Mouse (Mus musculus) kidney, embryonic 14.5 days (tissue): ENCODE data around the gene Tigd3. TPM values are rescaled to one million over a fixed set of nuclear protein-coding genes. Genes with fewer than 3 reads are reported as not detected.
"Not testable (repeated sequence)": the region's sequence is repeated elsewhere in the genome, so short reads cannot be mapped to it uniquely, and the experiment has no call there.

Experiments used
- ATAC-seq: fragments of 200-750 bp; cut with Nextera tagmentation; 2 replicates; pipeline ENCODE4 v1.8.0; 2017; ENCODE audit warnings: moderate number of reproducible peaks, mild to moderate bottlenecking, moderate TSS enrichment, moderate library complexity; ENCODE audit not compliant: low FRiP score, low TSS enrichment
- H3K27ac ChIP-seq: fragments of 300-500 bp; sonication (generic); 2 replicates; pipeline ENCODE4 v1.5.1; 2014; ENCODE audit warnings: low read depth, mild to moderate bottlenecking, low read length, moderate library complexity, mixed read lengths
- H3K27me3 ChIP-seq: fragments of 300-500 bp; sonication (generic); 2 replicates; pipeline ENCODE4 v1.6.1; 2014; ENCODE audit warnings: mild to moderate bottlenecking, low read length; ENCODE audit not compliant: control insufficient read depth, insufficient read depth
- H3K36me3 ChIP-seq: fragments of 300-500 bp; sonication (generic); 2 replicates; pipeline ENCODE4 v1.6.1; 2014; ENCODE audit warnings: low read length, mixed read lengths; ENCODE audit not compliant: control insufficient read depth, insufficient read depth
- H3K4me1 ChIP-seq: fragments of 300-500 bp; sonication (generic); 2 replicates; pipeline ENCODE4 v1.6.1; 2014; ENCODE audit warnings: low read length, mixed read lengths; ENCODE audit not compliant: control insufficient read depth, insufficient read depth
- H3K4me2 ChIP-seq: fragments of 300-500 bp; sonication (generic); replicated peaks from 2 replicates; pipeline ENCODE4 v1.6.1; 2014; ENCODE audit warnings: low read depth, mild to moderate bottlenecking, low read length
- H3K4me3 ChIP-seq: fragments of 300-500 bp; sonication (generic); 2 replicates; pipeline ENCODE4 v1.5.1; 2014; ENCODE audit warnings: mild to moderate bottlenecking, low read length
- H3K9ac ChIP-seq: fragments of 300-500 bp; sonication (generic); 2 replicates; pipeline ENCODE4 v1.6.1; 2014; ENCODE audit warnings: low read depth, mild to moderate bottlenecking, low read length, moderate library complexity
- H3K9me3 ChIP-seq: fragments of 300-500 bp; sonication (generic); 2 replicates; pipeline ENCODE4 v1.6.1; 2016; ENCODE audit warnings: low read length; ENCODE audit not compliant: control insufficient read depth
- WGBS: fragments of 180-500 bp; shearing (Covaris S2); extraction: QIAGEN DNeasy Blood & Tissue Kit; methylation state at CpG from one replicate; pipeline ENCODE4 v1.1.7; 2014; 5-methylcytosine and 5-hydroxymethylcytosine counted together
- polyA plus RNA-seq: library from polyadenylated mRNA; unstranded; fragments of >200 nt; fragmentation: Nextera tagmentation; extraction: Ambion mirVana; gene quantifications from 2 replicates; pipeline ENCODE4 v1.2.1, GENCODE M21; 2014

Gene Tigd3
- polyA plus RNA-seq, 1 experiment from 2014 or later: 4.0 TPM

DNA sequence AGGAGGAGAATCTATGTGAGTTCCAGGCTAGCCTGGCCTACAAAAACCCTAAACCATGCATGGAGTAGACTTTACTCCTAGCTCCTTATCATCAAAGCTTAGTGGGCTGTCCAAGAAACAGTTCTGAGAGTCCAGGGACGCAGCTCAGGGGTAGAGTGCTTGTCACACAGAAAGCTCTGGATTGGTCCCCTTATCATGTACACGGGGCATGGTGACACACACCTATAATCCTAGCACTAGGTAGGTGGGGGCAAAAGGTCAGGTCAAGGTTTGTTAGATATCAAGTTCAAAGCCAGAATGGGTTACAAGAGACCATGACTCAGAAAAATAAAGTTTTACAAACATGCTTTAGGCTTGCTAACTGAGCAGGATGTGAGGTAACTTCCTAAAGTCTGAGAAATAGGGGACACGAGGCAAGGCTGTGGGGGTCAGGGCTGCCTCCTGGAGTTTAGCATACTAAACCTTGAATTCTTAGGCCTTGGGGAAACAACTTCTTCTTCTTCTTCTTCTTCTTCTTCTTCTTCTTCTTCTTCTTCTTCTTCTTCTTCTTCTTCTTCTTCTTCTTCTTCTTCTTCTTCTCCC is 6.6 kb downstream of the Tigd3 start:
- no peak overlapping the region for H3K9ac ChIP-seq
- no peak for ATAC-seq
- WGBS: 73% methylated on average over 3 of the region's 3 CpGs
- 0 out of 2 replicates have a peak, but pooled peaks cover 5% of the 10 kb centered on the region for H3K4me1 ChIP-seq
- H3K27me3 ChIP-seq: no peaks in the 10 kb centered on the region
- no peak overlapping the region for H3K4me2 ChIP-seq
- H3K27ac ChIP-seq: no peak overlapping the region
- peaks cover 5% of the 10 kb centered on the region; the same call in 1 of the 2 replicates for H3K36me3 ChIP-seq
- no peak overlapping the region for H3K4me3 ChIP-seq
- H3K9me3 ChIP-seq: no peaks in the 10 kb centered on the region

DNA sequence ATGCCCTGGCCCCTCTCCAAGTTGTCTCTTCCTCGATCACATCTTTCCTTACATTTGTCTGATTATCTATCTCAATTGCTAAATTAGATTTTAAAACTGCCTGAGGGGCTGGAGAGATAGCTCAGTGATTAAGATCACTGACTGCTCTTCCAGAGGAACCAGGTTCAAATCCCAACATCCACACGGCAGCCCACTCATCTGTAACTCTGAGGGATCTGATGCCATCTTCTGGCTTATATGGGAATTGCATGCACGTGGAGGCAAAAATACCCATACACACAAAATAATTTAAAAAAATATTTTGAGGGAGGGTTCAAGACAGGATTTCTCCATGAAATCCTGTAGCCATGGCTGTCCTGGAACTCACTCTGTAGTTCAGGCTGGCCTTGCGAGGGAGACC is 8.1 kb downstream of the Tigd3 start:
- Histone ChIP-seq H3K9ac (no peak overlapping the region), H3K36me3 (no peaks in the 10 kb centered on the region), H3K9me3 (no peaks in the 10 kb centered on the region), H3K27me3 (no peaks in the 10 kb centered on the region), H3K4me3 (no peak overlapping the region), H3K4me2 (no peak overlapping the region), H3K27ac (no peak overlapping the region), H3K4me1 (no peaks in the 10 kb centered on the region)
- 60% methylated on average over 4 of the region's 4 CpGs for WGBS
- no peak for ATAC-seq

DNA sequence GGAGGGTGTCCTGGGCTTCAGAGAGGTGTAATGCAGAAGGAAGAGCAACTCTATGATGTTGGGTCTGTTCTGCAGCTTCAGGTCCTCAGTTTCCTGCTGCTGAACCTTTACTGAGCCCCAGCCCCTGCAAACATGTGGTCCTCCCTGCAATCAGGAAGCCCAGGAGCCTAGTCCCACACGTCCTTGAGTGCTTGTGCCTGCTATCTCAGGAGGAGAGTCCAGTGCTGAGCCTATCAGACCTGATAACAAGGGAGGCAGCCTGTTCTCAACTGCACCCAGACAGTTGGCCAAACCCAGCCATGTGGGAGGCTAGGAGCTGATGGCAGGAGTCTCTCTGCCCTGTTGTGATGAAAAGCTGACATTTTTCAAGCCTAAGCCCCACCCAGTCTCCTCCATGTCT is 10.0 kb downstream of the Tigd3 start:
- Histone ChIP-seq H3K27me3 (no peaks in the 10 kb centered on the region), H3K9me3 (no peaks in the 10 kb centered on the region), H3K36me3 (no peaks in the 10 kb centered on the region), H3K4me2 (no peak overlapping the region), H3K4me1 (no peaks in the 10 kb centered on the region), H3K27ac (no peak overlapping the region), H3K9ac (no peak overlapping the region), H3K4me3 (no peak overlapping the region)
- 30% methylated on average over 1 of the region's 1 CpGs for WGBS
- ATAC-seq: no peak

GRCm38 (mm10) chr19:5882079-5882478 is 11.9 kb downstream of the Tigd3 start:
- H3K4me3 ChIP-seq, H3K27ac ChIP-seq, H3K4me1 ChIP-seq, ATAC-seq, H3K9ac ChIP-seq, H3K27me3 ChIP-seq, H3K9me3 ChIP-seq, H3K4me2 ChIP-seq, H3K36me3 ChIP-seq: not testable (repeated sequence)
- 89% methylated on average over 5 of the region's 5 CpGs for WGBS

GRCm38 (mm10) chr19:5881155-5881554 is 12.8 kb downstream of the Tigd3 start:
- H3K27ac ChIP-seq: no peak overlapping the region
- no peaks in the 10 kb centered on the region for H3K36me3 ChIP-seq
- H3K9ac ChIP-seq: no peak overlapping the region
- H3K9me3 ChIP-seq: no peaks in the 10 kb centered on the region
- H3K4me1 ChIP-seq: no peaks in the 10 kb centered on the region
- H3K4me3 ChIP-seq: no peak overlapping the region
- no peaks in the 10 kb centered on the region for H3K27me3 ChIP-seq
- ATAC-seq: no peak
- no peak overlapping the region for H3K4me2 ChIP-seq
- 92% methylated on average over 6 of the region's 6 CpGs for whole genome bisulfite sequencing

DNA sequence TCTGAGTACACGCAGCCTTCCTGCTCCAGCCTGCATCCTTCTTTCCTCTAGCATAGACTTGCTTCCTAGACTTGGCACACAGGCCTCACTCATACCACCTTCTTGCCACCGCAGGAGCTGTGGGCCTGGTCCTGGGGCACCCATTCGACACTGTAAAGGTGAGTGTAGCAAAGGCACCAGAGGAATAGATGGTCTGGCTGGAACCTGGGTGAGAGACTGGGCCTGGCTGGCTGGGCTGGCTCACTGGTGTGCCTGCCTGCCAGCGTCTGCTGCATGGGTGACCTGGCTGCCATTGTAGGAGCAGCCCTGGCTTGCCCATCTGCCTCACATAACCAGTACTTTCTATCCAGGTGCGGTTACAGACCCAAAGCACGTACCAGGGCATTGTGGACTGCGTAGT is 14.2 kb downstream of the Tigd3 start:
- no peak overlapping the region for H3K9ac ChIP-seq
- H3K4me1 ChIP-seq: no peaks in the 10 kb centered on the region
- no peak for ATAC-seq
- H3K4me3 ChIP-seq: no peak overlapping the region
- no peaks in the 10 kb centered on the region for H3K36me3 ChIP-seq
- no peaks in the 10 kb centered on the region for H3K9me3 ChIP-seq
- no peak overlapping the region for H3K4me2 ChIP-seq
- H3K27ac ChIP-seq: no peak overlapping the region
- no peaks in the 10 kb centered on the region for H3K27me3 ChIP-seq
- WGBS: 92% methylated on average over 7 of the region's 7 CpGs

DNA sequence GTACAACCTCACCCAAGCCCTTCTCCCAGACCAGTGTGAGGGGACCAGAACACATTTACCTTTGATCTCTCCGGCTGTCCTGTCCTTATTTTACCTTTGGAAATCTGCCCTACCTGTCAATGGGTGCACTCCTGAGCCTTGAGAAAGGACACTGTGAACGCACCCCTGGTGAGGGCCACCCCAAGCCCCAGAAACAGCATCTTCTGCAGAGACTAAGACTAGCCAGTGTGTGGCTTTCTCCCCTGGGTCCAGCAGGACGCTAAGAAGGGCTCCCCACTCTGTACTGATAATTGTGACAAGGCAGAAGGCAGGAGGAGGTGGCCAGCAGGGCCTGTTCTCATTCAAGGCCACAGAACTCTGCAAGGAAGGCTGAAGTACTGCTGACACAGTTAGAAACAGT is 15.0 kb downstream of the Tigd3 start:
- H3K27ac ChIP-seq: no peak overlapping the region
- ATAC-seq: no peak
- no peak overlapping the region for H3K9ac ChIP-seq
- no peaks in the 10 kb centered on the region for H3K36me3 ChIP-seq
- H3K27me3 ChIP-seq: no peaks in the 10 kb centered on the region
- H3K4me1 ChIP-seq: 0 out of 2 replicates have a peak, but pooled peaks cover 3% of the 10 kb centered on the region
- H3K9me3 ChIP-seq: no peaks in the 10 kb centered on the region
- no peak overlapping the region for H3K4me2 ChIP-seq
- WGBS: 91% methylated on average over 3 of the region's 3 CpGs
- no peak overlapping the region for H3K4me3 ChIP-seq

DNA sequence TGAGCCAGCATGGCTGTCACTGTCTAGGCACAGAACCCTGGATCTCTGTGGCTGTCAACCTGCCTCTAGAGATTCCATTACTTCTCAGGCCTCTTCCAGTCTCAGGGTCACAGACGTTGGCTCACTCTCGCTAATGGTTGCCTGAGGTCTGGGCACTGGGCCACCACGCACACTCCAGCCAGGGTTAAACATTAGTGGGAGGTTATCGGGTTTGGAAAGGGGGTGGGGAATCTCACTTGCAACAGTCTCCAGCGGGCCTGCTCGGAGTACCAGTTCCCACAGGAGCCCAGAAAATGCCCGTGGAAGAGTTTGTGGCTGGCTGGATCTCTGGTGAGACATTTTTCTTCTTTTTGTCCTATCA is 15.6 kb downstream of the Tigd3 start:
- Histone ChIP-seq H3K27me3 (no peaks in the 10 kb centered on the region), H3K4me1 (0 out of 2 replicates have a peak, but pooled peaks cover 6% of the 10 kb centered on the region), H3K36me3 (no peaks in the 10 kb centered on the region), H3K4me2 (peak overlapping the region; percentile 25; the same call in 1 of the 2 replicates), H3K9ac (no peak overlapping the region), H3K27ac (peak overlapping the region; percentile 48; the same call in 1 of the 2 replicates), H3K4me3 (no peak overlapping the region), H3K9me3 (no peaks in the 10 kb centered on the region)
- WGBS: 68% methylated on average over 7 of the region's 7 CpGs
- ATAC-seq: no peak

- 0 out of 2 replicates have a peak, but pooled peaks have one; percentile 21 for ATAC-seq
- Histone ChIP-seq H3K9ac (no peak within 1 kb of the TSS), H3K4me1 (0 out of 2 replicates have a peak, but pooled peaks cover 9% of the 10 kb centered on the region), H3K36me3 (peaks cover 3% of the 10 kb centered on the region; the same call in 1 of the 2 replicates), H3K27ac (peak within 1 kb of the TSS; percentile 48), H3K9me3 (no peaks in the 10 kb centered on the region), H3K4me3 (no peak within 1 kb of the TSS), H3K27me3 (no peaks in the 10 kb centered on the region), H3K4me2 (peak within 1 kb of the TSS; percentile 25; the same call in 1 of the 2 replicates)
- WGBS: 40% methylated on average over 15 of the region's 15 CpGs
Measured at GRCm38 (mm10) chr19:5877618-5878361, 16.2 kb downstream of the Tigd3 start, which contains the start of gene Slc25a45. Slc25a45 (plus strand) TSS chr19:5877808.
